ENCODE assay signal across 18 mouse cellular contexts in genomic region chr14:66501995-66502394, GRCm38 (mm10).
"Had no signal": no experiment of that assay in that cellular context is flagged by ENCODE, and none has a peak within 500 bp of the region (broad histone marks: within the 10 kb centered on the region; RNA-seq: fewer than 3 reads in every experiment).

No protein-coding gene starts in this region.

- H3K4me2 ChIP-seq: lung, embryonic 14.5 days; midbrain, embryonic 11.5 days; midbrain, embryonic 13.5 days; neural tube, embryonic 13.5 days; neural tube, embryonic 15.5 days had no signal

- ATAC-seq: midbrain, embryonic 13.5 days; midbrain, embryonic 16.5 days had no signal

- H3K36me3 ChIP-seq: midbrain, embryonic 13.5 days; neural tube, embryonic 13.5 days; neural tube, embryonic 15.5 days had no signal

- H3K9ac ChIP-seq: lung, embryonic 14.5 days; midbrain, embryonic 13.5 days; neural tube, embryonic 13.5 days; neural tube, embryonic 15.5 days had no signal

- H3K27ac ChIP-seq: midbrain, embryonic 13.5 days; neural tube, embryonic 13.5 days; neural tube, embryonic 15.5 days had no signal

- DNase-seq: lung, adult 18-20 months; lung, embryonic 14.5 days; lung, postnatal 10 days; lung, postnatal 4 days; retina, postnatal 1 day; right cerebral cortex, adult 18-20 months; right cerebral cortex, postnatal 25 days; right cerebral cortex, postnatal 4 days; spleen, adult 18-20 months; thymus, adult 18-20 months; thymus, postnatal 14 days; thymus, postnatal 36 days had no signal

- H3K27me3 ChIP-seq: midbrain, embryonic 13.5 days; neural tube, embryonic 13.5 days; neural tube, embryonic 15.5 days had no signal

- H3K4me3 ChIP-seq: midbrain, embryonic 13.5 days; myocyte; neural tube, embryonic 13.5 days; neural tube, embryonic 15.5 days had no signal

- H3K9me3 ChIP-seq: midbrain, embryonic 13.5 days; neural tube, embryonic 13.5 days; neural tube, embryonic 15.5 days had no signal
